Mouse (Mus musculus) limb, embryonic 10.5 days (tissue): ENCODE results near the gene Vmn1r3. TPM values are rescaled to one million over a fixed set of nuclear protein-coding genes. Genes with fewer than 3 reads are reported as not detected.
A peak's percentile ranks its signal among the peaks of the same experiment; 100 is the strongest.
"Not testable (repeated sequence)": the region's sequence is repeated elsewhere in the genome, so short reads cannot be mapped to it uniquely, and the experiment has no call there.

Source experiments
- DNase-seq: peaks from one replicate; pipeline ENCODE4 v3.0.0-alpha.2; 2017; ENCODE audit warnings: low spot score
- H3K27ac ChIP-seq: fragments of 300-500 bp; sonication (generic); 2 replicates; pipeline ENCODE4 v1.5.1; 2016; ENCODE audit warnings: mild to moderate bottlenecking
- H3K27me3 ChIP-seq: fragments of 300-500 bp; sonication (generic); 2 replicates; pipeline ENCODE4 v1.6.1; 2016; ENCODE audit warnings: low read depth, mild to moderate bottlenecking; ENCODE audit not compliant: poor library complexity, severe bottlenecking
- H3K36me3 ChIP-seq: fragments of 300-500 bp; sonication (generic); 2 replicates; pipeline ENCODE4 v1.6.1; 2016; ENCODE audit warnings: mild to moderate bottlenecking, moderate library complexity
- H3K4me1 ChIP-seq: fragments of 300-500 bp; sonication (generic); 2 replicates; pipeline ENCODE4 v1.6.1; 2016
- H3K4me3 ChIP-seq: fragments of 300-500 bp; sonication (generic); 2 replicates; pipeline ENCODE4 v1.5.1; 2016; ENCODE audit warnings: mild to moderate bottlenecking, moderate library complexity
- H3K9me3 ChIP-seq: fragments of 300-500 bp; sonication (generic); replicated peaks from 2 replicates; pipeline ENCODE4 v1.6.1; 2016; ENCODE audit warnings: mild to moderate bottlenecking
- WGBS: fragments of 180-500 bp; shearing (Covaris S2); methylation state at CpG from one replicate; pipeline ENCODE4 v1.1.7; 2016; 5-methylcytosine and 5-hydroxymethylcytosine counted together
- polyA plus RNA-seq: library from polyadenylated mRNA; unstranded; fragments of >200 nt; fragmentation: Nextera tagmentation; extraction: Ambion mirVana; gene quantifications from 2 replicates; pipeline ENCODE4 v1.2.1, GENCODE M21; 2016

Gene Vmn1r3
- polyA plus RNA-seq: not detected in 2 replicates

DNA sequence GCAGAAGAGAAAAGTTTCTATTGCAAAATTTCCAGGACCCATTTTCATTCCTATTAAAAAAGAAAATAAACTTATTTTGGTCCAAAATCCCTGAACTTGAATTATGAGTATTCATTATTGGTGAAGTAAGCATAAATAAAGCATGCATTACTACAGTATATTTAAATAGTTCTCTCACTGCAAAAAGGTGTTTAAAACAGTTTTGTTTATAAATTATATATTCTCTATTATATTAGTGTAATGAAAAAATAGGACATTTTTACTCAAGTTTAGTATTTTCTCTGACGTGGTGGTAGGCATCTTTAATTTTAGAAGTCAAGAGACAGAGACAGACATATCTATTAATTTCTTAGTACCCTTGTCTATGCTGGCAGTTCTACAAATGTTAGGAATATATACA lies at the start of gene Vmn1r3:
TSS of gene Vmn1r3 (minus strand) at position 101 of the 400 bp plus-strand sequence.
- WGBS: 94% methylated on average over 1 of the region's 1 CpGs
- not testable (repeated sequence) for H3K27ac ChIP-seq, H3K9me3 ChIP-seq, H3K4me3 ChIP-seq, DNase-seq, H3K36me3 ChIP-seq, H3K27me3 ChIP-seq, H3K4me1 ChIP-seq

DNA sequence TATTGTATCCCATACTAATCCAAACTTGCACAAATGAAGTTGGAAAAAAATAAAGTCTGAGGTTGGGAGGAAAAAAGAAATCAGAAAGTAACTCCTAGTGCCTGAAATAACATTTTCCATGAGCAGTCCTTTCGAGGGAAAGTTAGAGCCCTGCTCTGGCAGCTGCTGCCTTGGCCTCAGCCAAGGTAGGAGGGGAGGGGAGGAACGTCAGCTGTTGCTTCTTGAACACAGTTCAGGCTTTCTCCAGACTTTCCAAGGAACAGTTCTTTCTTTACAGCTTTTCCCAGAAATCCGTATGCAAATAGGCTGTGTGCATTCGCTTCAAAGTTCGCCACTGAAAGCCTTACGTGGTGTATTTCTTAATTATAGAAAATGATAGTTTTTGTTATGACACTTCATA lies 46.9 kb upstream of the Vmn1r3 start:
- 72% methylated on average over 6 of the region's 6 CpGs for WGBS

DNA sequence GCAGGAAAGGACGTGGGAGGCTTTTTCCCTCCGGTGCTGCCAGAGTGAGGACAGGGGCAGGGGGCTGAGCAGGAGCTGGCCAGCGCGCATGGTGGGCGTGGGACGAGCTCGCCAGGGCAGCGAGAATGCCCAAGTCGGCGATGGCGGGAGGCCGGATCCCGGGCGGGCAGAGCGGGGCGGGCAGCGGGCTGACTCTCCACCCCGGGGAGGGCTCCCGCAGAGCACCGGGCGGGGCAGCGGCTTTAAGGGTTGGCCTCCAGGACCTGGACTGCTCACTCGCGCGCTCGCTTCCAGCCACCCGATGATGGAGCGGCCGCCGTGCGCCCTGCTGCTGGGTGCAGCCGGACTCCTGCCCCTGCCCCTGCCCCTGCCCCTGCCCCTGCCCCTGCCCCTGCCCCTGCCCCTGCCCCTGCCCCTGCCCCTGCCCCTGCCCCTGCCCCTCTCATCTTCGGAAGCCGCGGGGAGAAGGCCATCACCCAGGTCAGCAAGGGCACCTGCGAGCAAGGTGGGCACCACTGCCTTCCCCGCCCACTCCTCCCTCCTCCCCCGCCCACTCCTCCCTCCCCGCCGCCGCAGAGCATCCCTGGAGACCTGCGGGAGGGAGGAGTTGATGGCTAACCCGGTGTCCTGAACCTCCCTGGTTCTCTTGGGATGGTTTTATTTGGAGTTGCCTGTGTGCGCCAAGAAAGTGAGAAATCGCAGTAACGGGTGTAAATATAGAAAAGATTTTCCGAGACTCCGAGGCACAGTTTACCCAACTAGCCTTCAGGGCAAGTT lies 45.9 kb upstream of the Vmn1r3 start:
- H3K27ac ChIP-seq: no peak overlapping the region
- 6% methylated on average over 39 of the region's 48 CpGs for WGBS
- no peaks in the 10 kb centered on the region for H3K36me3 ChIP-seq
- H3K27me3 ChIP-seq: peaks cover 32% of the 10 kb centered on the region
- peak; percentile 43 for DNase-seq
- peak overlapping the region; percentile 49 for H3K4me3 ChIP-seq
- peaks cover 28% of the 10 kb centered on the region for H3K9me3 ChIP-seq
- peaks cover 9% of the 10 kb centered on the region; the same call in 1 of the 2 replicates for H3K4me1 ChIP-seq

More for the DNA sequence above, 46.9 kb upstream of the Vmn1r3 start:
- Histone ChIP-seq H3K4me1 (peaks cover 9% of the 10 kb centered on the region; the same call in 1 of the 2 replicates), H3K27ac (no peak overlapping the region), H3K9me3 (peaks cover 24% of the 10 kb centered on the region), H3K27me3 (peaks cover 37% of the 10 kb centered on the region), H3K4me3 (no peak overlapping the region), H3K36me3 (no peaks in the 10 kb centered on the region)
- DNase-seq: peak; percentile 35

DNA sequence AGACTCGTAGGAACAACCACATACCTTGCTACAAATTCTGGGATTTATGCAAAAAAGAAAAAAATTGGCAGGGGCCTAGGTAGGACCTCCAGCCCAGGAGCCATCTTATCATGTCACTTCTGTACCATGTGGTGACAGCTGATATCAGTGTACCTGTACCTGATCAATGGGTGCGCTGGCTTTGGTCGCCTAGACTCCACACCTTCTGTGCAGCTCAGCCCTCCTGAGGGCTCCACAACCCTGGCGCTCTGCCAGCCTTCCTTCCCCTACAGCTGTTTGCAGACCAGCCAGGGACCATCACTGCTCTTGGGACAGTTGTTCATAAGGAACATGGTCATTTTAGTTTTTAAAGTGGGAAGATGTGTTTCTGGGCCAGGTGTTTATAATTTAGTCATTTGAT lies 44.4 kb upstream of the Vmn1r3 start:
- peak; percentile 41 for DNase-seq
- H3K9me3 ChIP-seq: peaks cover 37% of the 10 kb centered on the region
- H3K4me3 ChIP-seq: no peak overlapping the region
- no peak overlapping the region for H3K27ac ChIP-seq
- peaks cover 9% of the 10 kb centered on the region; the same call in 1 of the 2 replicates for H3K4me1 ChIP-seq
- 77% methylated on average over 4 of the region's 4 CpGs for WGBS
- H3K27me3 ChIP-seq: peaks cover 32% of the 10 kb centered on the region
- H3K36me3 ChIP-seq: no peaks in the 10 kb centered on the region

DNA sequence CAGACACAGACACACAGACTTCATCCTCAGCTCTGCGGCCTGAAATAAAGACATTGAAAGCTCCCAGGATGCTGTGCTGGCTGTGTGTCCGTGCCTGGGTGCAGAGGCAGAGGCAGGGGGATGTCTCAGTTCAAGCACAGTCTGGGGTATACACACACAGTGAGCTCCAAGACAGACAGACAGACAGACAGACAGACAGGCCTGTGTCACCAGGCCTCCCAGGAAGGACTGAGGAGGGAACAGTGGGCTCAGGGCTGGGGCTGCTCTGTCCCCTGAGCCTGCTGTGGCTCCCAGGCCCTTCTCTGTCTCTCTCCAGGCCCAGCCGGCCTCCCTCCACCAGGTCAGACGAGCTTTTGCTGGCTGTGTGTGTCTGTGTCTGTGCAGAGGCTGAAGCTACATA lies 43.3 kb upstream of the Vmn1r3 start:
- 70% methylated on average over 4 of the region's 4 CpGs for WGBS
- DNase-seq: peak; percentile 37
- Histone ChIP-seq H3K4me3 (no peak overlapping the region), H3K27me3 (peaks cover 32% of the 10 kb centered on the region), H3K27ac (no peak overlapping the region), H3K36me3 (no peaks in the 10 kb centered on the region), H3K9me3 (peaks cover 37% of the 10 kb centered on the region), H3K4me1 (peaks cover 6% of the 10 kb centered on the region; the same call in 1 of the 2 replicates)

DNA sequence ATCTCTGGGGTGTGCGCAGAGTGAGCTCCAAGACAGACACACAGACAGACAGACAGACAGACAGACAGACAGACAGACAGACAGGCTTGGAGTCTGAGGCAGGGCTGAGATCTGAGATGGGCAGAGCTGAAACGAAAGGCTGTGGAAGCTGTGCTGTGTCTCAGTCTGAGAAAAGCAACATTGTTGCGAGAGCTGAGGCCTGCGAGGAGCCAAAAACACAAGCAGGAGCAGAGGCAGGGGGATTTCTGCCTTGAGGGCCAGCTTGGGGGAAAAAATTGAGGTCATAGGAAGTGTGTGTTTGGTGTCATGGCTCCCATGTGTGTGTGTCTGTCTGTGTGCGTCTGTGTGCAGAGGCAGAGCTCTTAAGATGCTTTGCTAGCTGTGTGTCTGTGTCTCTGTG lies 42.6 kb upstream of the Vmn1r3 start:
- Histone ChIP-seq H3K27me3 (peaks cover 30% of the 10 kb centered on the region), H3K9me3 (peaks cover 37% of the 10 kb centered on the region), H3K36me3 (no peaks in the 10 kb centered on the region), H3K27ac (no peak overlapping the region), H3K4me3 (no peak overlapping the region), H3K4me1 (peaks cover 6% of the 10 kb centered on the region; the same call in 1 of the 2 replicates)
- WGBS: 65% methylated on average over 5 of the region's 5 CpGs
- DNase-seq: peak; percentile 29

DNA sequence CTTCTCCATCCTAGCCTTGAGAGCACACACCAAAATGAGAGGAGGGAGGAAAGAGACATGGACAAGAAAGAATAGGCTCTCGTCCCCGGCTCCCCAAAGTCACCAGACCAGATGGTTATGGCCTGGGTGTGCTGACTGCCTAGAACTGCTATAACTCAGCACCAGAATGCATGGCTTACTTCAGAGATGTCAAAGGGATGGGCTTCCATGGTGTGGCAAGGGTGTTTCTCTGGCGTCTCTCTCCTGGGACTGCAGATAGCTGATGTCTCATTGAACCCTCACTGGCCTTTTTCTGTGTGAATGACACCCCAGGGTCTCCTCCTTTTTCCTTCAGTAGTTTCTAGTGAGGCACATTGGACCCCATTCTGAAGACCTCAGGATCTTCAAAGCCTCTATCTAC lies 41.3 kb upstream of the Vmn1r3 start:
- Histone ChIP-seq H3K36me3 (no peaks in the 10 kb centered on the region), H3K4me3 (no peak overlapping the region), H3K27ac (no peak overlapping the region), H3K4me1 (peaks cover 6% of the 10 kb centered on the region; the same call in 1 of the 2 replicates), H3K27me3 (peaks cover 17% of the 10 kb centered on the region), H3K9me3 (peaks cover 32% of the 10 kb centered on the region)
- DNase-seq: peak; percentile 27
- WGBS: 70% methylated on average over 3 of the region's 3 CpGs

DNA sequence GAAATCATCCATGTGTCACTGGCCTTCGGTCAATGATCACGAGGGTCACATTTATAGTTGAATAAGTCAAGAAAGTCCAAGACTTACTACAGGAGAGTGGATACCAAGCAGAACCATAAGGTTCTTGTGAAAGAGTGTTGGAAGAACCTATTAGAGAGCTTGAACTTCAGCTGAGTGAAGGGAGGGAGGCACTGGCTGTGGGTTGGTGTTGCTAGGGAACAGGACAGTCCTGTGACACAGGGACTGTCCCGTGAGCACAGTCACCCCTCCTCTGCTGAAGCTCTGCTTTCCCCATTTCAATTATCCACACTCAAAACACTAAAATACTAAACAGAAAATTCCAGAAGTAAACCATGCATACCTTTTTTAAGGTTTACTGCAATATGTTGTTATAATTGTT lies 40.3 kb upstream of the Vmn1r3 start:
- H3K9me3 ChIP-seq: peaks cover 32% of the 10 kb centered on the region
- not testable (repeated sequence) for DNase-seq, H3K27me3 ChIP-seq, H3K27ac ChIP-seq, H3K4me1 ChIP-seq, H3K4me3 ChIP-seq, H3K36me3 ChIP-seq
- WGBS: 71% methylated on average over 3 of the region's 3 CpGs

DNA sequence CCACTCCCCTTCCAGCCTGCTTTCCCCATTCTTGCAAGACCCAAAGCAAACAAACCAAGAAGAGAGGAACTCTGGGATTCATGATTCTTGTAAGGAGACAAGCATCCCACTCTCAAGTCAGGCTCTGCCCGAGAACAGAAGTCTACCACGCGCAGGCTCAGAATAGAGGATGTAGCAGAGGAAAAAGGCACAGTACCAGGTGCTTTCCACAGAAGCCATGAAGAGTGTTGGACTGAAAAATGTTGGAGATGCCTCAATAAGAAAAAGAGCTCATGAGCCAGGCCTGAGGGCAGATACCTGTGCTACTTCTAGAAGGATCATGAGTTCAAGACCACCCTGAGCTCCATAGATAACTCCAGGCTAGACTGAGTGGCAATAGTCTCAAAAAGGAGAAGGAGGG lies 39.7 kb upstream of the Vmn1r3 start:
- H3K27ac ChIP-seq, H3K36me3 ChIP-seq, H3K27me3 ChIP-seq, H3K4me1 ChIP-seq, H3K4me3 ChIP-seq: not testable (repeated sequence)
- peaks cover 31% of the 10 kb centered on the region for H3K9me3 ChIP-seq
- 53% methylated on average over 3 of the region's 3 CpGs for WGBS
- peak; percentile 29 for DNase-seq

DNA sequence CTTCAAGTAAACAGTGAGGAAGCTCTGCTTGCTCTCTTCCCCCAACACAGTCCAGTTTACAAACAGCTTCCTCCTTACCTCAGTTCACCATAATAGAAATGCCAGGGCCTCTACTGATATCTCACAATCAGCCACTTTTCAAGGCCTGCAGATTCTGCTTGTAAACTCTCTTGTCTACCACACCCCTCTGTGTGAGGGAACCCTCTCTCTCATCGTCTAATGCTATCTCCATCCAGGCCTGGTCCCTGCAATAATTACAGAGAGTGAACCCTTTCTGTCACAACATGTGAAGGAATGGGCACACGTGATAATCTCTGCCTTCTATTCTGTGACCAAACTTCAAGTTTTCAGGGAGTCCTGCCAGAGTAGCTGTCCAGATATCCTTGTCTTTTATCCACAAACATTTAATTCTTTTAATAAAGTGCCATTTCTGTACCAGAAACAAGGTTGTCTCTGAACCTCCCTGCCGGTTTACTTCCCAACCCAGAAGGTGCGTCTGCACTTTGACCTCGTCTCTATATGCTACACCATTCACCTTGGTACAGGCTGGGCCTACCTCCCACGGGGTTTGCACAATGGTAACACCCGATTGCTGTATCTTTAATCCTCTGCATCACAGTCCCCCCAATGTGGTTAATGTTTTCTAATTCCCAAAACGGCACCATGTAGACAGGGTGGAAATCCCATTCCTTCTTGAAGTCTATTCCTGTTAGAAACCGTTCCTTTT lies 38.5 kb upstream of the Vmn1r3 start:
- H3K36me3 ChIP-seq, H3K27ac ChIP-seq, H3K4me1 ChIP-seq, H3K4me3 ChIP-seq, H3K27me3 ChIP-seq, DNase-seq: not testable (repeated sequence)
- 85% methylated on average over 7 of the region's 9 CpGs for WGBS
- peaks cover 22% of the 10 kb centered on the region for H3K9me3 ChIP-seq

DNA sequence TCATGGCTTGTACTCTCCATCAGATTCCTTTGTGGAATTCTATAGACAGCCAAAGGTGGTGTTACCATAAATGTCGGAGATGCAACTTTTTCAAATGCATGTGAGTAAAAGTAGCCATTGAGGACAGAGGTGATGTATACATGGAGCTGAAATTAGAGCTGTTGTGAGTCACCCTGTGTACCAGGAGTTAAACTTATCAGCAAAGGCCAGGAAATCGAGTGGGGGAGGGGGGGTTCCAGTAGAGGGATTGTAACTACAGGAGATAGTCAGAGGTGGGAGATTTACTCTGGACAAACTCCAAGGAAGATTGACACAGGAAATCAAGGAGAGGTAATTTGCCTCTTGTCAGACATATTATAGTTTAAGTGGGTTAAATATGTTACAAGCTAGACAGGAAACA lies 31.2 kb upstream of the Vmn1r3 start:
- H3K27ac ChIP-seq, H3K9me3 ChIP-seq, H3K4me1 ChIP-seq, H3K27me3 ChIP-seq, H3K36me3 ChIP-seq, DNase-seq, H3K4me3 ChIP-seq: not testable (repeated sequence)
- WGBS: 86% methylated on average over 2 of the region's 2 CpGs

DNA sequence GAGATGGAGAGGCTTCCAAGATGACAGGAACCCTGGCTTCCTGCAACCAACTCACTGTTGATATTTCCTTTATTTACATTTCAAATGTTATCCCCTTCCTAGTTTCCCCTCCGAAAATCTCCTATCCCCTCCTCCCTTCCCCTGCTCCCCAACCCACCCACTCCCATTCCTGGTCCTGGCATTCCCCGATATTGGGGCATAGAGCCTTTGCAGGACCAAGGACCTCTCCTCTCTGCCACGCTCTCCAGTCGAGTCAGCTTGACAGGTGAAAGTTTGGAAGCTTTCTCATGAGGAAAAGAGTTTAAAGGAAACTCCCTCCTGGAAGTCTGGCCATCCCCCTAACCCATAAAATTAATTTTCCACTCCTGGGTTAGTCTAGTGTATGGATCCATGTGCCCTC lies 28.2 kb upstream of the Vmn1r3 start:
- H3K27me3 ChIP-seq, DNase-seq, H3K9me3 ChIP-seq, H3K27ac ChIP-seq, H3K4me1 ChIP-seq, H3K36me3 ChIP-seq, H3K4me3 ChIP-seq: not testable (repeated sequence)
- 87% methylated on average over 4 of the region's 4 CpGs for WGBS

DNA sequence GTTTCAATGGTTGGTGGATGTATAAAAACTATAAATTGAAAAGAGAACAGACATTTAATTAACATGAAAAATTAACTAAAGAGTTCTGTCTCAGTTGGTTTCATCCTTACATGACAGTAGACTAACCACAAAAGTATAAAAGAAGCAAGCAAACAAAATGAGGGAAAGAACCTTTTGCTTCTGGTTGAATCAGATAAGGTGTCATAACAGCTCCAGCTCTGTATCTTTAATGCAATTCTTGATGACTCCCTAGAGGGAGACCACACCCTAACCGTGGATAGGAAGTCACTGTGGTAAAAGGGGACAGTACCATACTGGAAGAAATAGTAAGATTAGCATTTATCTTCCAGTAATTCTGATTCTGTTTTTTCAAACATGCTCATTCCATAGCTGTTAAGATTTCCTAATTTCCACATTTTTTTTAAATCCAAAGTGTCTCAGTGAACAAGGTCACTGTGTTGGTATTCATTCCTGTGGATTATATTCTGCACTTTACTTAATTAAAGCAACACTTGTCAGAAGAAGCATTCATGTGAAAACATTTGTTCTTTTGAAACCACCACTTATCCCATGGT lies 24.6 kb upstream of the Vmn1r3 start:
- 78% methylated on average over 1 of the region's 1 CpGs for WGBS
- not testable (repeated sequence) for DNase-seq, H3K9me3 ChIP-seq, H3K4me3 ChIP-seq, H3K27ac ChIP-seq, H3K27me3 ChIP-seq, H3K36me3 ChIP-seq, H3K4me1 ChIP-seq
